Mouse (Mus musculus) kidney, embryonic 14.5 days (tissue): ENCODE results near the gene Rnase10. TPM values are rescaled to one million over a fixed set of nuclear protein-coding genes. Genes with fewer than 3 reads are reported as not detected.
"Not testable (repeated sequence)": the region's sequence is repeated elsewhere in the genome, so short reads cannot be mapped to it uniquely, and the experiment has no call there.

Experiments
- ATAC-seq: fragments of 200-750 bp; cut with Nextera tagmentation; 2 replicates; pipeline ENCODE4 v1.8.0; 2017; ENCODE audit warnings: moderate number of reproducible peaks, mild to moderate bottlenecking, moderate TSS enrichment, moderate library complexity; ENCODE audit not compliant: low FRiP score, low TSS enrichment
- H3K27ac ChIP-seq: fragments of 300-500 bp; sonication (generic); 2 replicates; pipeline ENCODE4 v1.5.1; 2014; ENCODE audit warnings: low read depth, mild to moderate bottlenecking, low read length, moderate library complexity, mixed read lengths
- H3K27me3 ChIP-seq: fragments of 300-500 bp; sonication (generic); 2 replicates; pipeline ENCODE4 v1.6.1; 2014; ENCODE audit warnings: mild to moderate bottlenecking, low read length; ENCODE audit not compliant: control insufficient read depth, insufficient read depth
- H3K36me3 ChIP-seq: fragments of 300-500 bp; sonication (generic); 2 replicates; pipeline ENCODE4 v1.6.1; 2014; ENCODE audit warnings: low read length, mixed read lengths; ENCODE audit not compliant: control insufficient read depth, insufficient read depth
- H3K4me1 ChIP-seq: fragments of 300-500 bp; sonication (generic); 2 replicates; pipeline ENCODE4 v1.6.1; 2014; ENCODE audit warnings: low read length, mixed read lengths; ENCODE audit not compliant: control insufficient read depth, insufficient read depth
- H3K4me2 ChIP-seq: fragments of 300-500 bp; sonication (generic); replicated peaks from 2 replicates; pipeline ENCODE4 v1.6.1; 2014; ENCODE audit warnings: low read depth, mild to moderate bottlenecking, low read length
- H3K4me3 ChIP-seq: fragments of 300-500 bp; sonication (generic); 2 replicates; pipeline ENCODE4 v1.5.1; 2014; ENCODE audit warnings: mild to moderate bottlenecking, low read length
- H3K9ac ChIP-seq: fragments of 300-500 bp; sonication (generic); 2 replicates; pipeline ENCODE4 v1.6.1; 2014; ENCODE audit warnings: low read depth, mild to moderate bottlenecking, low read length, moderate library complexity
- H3K9me3 ChIP-seq: fragments of 300-500 bp; sonication (generic); 2 replicates; pipeline ENCODE4 v1.6.1; 2016; ENCODE audit warnings: low read length; ENCODE audit not compliant: control insufficient read depth
- WGBS: fragments of 180-500 bp; shearing (Covaris S2); extraction: QIAGEN DNeasy Blood & Tissue Kit; methylation state at CpG from one replicate; pipeline ENCODE4 v1.1.7; 2014; 5-methylcytosine and 5-hydroxymethylcytosine counted together
- polyA plus RNA-seq: library from polyadenylated mRNA; unstranded; fragments of >200 nt; fragmentation: Nextera tagmentation; extraction: Ambion mirVana; gene quantifications from 2 replicates; pipeline ENCODE4 v1.2.1, GENCODE M21; 2014

The Rnase10 gene
- polyA plus RNA-seq, result not detected in 2 replicates

- no peaks in the 10 kb centered on the region for H3K27me3 ChIP-seq
- no peak for ATAC-seq
- H3K4me1 ChIP-seq, result no peaks in the 10 kb centered on the region
- WGBS, result 92% methylated on average over 8 of the region's 8 CpGs
- no peaks in the 10 kb centered on the region for H3K9me3 ChIP-seq
- no peaks in the 10 kb centered on the region for H3K36me3 ChIP-seq
- no peak within 1 kb of the TSS for H3K4me3 ChIP-seq
- no peak within 1 kb of the TSS for H3K27ac ChIP-seq
- H3K4me2 ChIP-seq, result no peak within 1 kb of the TSS
- H3K9ac ChIP-seq, result no peak within 1 kb of the TSS
Measured at GRCm38 (mm10) chr14:51007152-51007801, at the start of gene Rnase10. Gene Rnase10 (plus strand): TSS chr14:51007751.

DNA sequence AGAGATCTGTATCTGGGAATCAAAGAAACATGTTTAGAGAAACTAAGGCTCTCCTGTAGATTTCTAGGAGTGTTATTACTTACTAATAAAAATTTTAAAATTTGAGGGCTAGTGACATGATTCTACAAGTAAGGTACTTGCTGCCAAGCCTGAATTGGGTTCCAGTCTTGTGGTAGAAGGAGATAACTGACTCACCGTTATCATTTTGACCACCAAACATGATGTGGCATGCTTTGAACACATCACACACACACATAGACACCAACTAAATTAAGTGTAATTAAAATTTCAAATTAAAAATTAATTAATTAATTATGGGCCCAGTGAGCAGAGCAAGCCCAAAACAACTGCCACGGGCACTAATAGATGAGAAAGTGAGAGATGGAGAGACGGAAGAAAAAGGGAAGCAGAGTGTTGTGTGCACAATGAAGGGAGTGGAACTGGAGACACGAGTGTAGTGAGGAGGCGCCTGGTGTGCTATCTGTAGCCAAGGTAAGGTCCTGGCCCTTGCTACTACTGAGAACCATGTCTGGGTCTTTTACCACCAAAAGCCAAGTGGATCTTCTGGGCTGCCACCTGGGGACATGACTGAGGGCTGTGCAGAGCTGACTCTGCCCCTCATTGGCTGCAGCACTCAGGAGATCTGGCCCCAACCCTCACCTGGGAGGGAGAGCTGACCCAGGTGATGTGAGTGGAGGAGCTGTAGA, 49.1 kb upstream of the Rnase10 start:
- 94% methylated on average over 5 of the region's 5 CpGs for whole genome bisulfite sequencing
- H3K4me3 ChIP-seq, ATAC-seq: not testable (repeated sequence)

GRCm38 (mm10) chr14:50968216-50968980, 39.2 kb upstream of the Rnase10 start:
- WGBS, result 67% methylated on average over 5 of the region's 5 CpGs

More for the DNA sequence above, 49.1 kb upstream of the Rnase10 start:
- not testable (repeated sequence) for H3K36me3 ChIP-seq, H3K9me3 ChIP-seq, H3K9ac ChIP-seq, H3K4me1 ChIP-seq, H3K4me2 ChIP-seq, H3K27ac ChIP-seq, H3K27me3 ChIP-seq

DNA sequence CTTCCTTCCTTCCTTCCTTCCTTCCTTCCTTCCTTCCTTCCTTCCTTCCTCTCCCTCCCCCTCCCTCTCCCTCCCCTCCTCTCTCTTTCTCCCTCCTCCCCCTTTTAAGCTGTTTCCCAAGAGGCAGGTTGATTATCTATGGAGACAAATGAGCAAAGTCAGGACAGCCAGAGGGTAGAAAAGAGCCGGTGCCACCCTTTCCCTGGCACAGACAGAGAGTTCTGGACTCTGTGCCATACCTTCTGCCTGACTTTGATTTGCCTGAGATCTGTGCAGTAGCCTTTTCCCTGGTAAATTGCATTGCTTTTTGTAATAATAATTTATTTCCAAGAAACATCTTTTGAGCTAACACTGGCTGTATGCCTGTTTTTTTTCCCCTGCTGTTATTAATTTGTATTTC, 38.5 kb upstream of the Rnase10 start:
- 6% methylated on average over 1 of the region's 1 CpGs for WGBS
- ATAC-seq, result no peak

More at GRCm38 (mm10) chr14:50968216-50968980, 39.2 kb upstream of the Rnase10 start:
- no peak overlapping the region for H3K27ac ChIP-seq
- no peak overlapping the region for H3K9ac ChIP-seq
- H3K4me2 ChIP-seq, result no peak overlapping the region
- no peaks in the 10 kb centered on the region for H3K9me3 ChIP-seq
- no peak for ATAC-seq
- no peaks in the 10 kb centered on the region for H3K36me3 ChIP-seq
- H3K4me1 ChIP-seq, result 0 out of 2 replicates have a peak, but pooled peaks cover 3% of the 10 kb centered on the region
- no peaks in the 10 kb centered on the region for H3K27me3 ChIP-seq
- H3K4me3 ChIP-seq, result no peak overlapping the region

GRCm38 (mm10) chr14:50969558-50970544, 37.7 kb upstream of the Rnase10 start:
- no peaks in the 10 kb centered on the region for H3K27me3 ChIP-seq
- no peaks in the 10 kb centered on the region for H3K9me3 ChIP-seq
- H3K4me3 ChIP-seq, result no peak overlapping the region
- no peak for ATAC-seq
- H3K27ac ChIP-seq, result no peak overlapping the region
- 0 out of 2 replicates have a peak, but pooled peaks cover 3% of the 10 kb centered on the region for H3K4me1 ChIP-seq
- no peaks in the 10 kb centered on the region for H3K36me3 ChIP-seq
- no peak overlapping the region for H3K9ac ChIP-seq
- 37% methylated on average over 12 of the region's 12 CpGs for WGBS
- H3K4me2 ChIP-seq, result no peak overlapping the region

More for the DNA sequence above, 38.5 kb upstream of the Rnase10 start:
- no peak overlapping the region for H3K27ac ChIP-seq
- 0 out of 2 replicates have a peak, but pooled peaks cover 3% of the 10 kb centered on the region for H3K4me1 ChIP-seq
- no peak overlapping the region for H3K4me2 ChIP-seq
- H3K27me3 ChIP-seq, result no peaks in the 10 kb centered on the region
- no peaks in the 10 kb centered on the region for H3K9me3 ChIP-seq
- H3K4me3 ChIP-seq, result no peak overlapping the region
- H3K9ac ChIP-seq, result no peak overlapping the region
- no peaks in the 10 kb centered on the region for H3K36me3 ChIP-seq

DNA sequence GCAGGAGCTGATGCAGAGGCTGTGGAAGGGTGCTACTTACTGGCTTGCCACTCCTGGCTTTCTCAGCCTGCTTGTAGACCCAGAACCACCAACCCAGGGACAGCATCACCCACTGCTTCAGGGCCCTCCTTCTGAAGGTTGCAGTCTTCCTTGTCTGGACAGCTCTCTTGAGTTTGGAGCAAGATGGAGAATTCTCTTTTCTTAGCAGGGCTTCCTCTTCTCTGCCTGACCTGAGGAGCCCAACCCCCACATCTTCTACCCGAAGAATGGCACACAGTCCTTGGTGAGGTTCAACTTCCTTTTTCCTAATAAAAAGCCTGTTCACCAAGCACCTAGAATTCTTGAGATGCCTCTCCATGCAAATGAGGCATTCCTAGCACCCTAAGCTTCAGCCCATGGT, 36.7 kb upstream of the Rnase10 start:
- Histone ChIP-seq H3K27ac (no peak overlapping the region), H3K4me3 (no peak overlapping the region), H3K4me2 (no peak overlapping the region), H3K9ac (no peak overlapping the region), H3K4me1 (0 out of 2 replicates have a peak, but pooled peaks cover 3% of the 10 kb centered on the region), H3K9me3 (no peaks in the 10 kb centered on the region), H3K27me3 (no peaks in the 10 kb centered on the region), H3K36me3 (no peaks in the 10 kb centered on the region)
- 56% methylated on average over 1 of the region's 1 CpGs for WGBS
- ATAC-seq, result no peak

GRCm38 (mm10) chr14:50973054-50973453, 34.5 kb upstream of the Rnase10 start:
- not testable (repeated sequence) for H3K9me3 ChIP-seq, H3K27ac ChIP-seq, H3K9ac ChIP-seq, H3K36me3 ChIP-seq, ATAC-seq, H3K27me3 ChIP-seq, H3K4me2 ChIP-seq, H3K4me3 ChIP-seq, H3K4me1 ChIP-seq
- WGBS, result 84% methylated on average over 5 of the region's 5 CpGs

- Histone ChIP-seq H3K36me3 (no peaks in the 10 kb centered on the region), H3K27ac (no peak overlapping the region), H3K4me2 (no peak overlapping the region), H3K4me1 (0 out of 2 replicates have a peak, but pooled peaks cover 3% of the 10 kb centered on the region), H3K9ac (no peak overlapping the region), H3K4me3 (no peak overlapping the region), H3K27me3 (no peaks in the 10 kb centered on the region), H3K9me3 (no peaks in the 10 kb centered on the region)
- WGBS, result 28% methylated on average over 4 of the region's 4 CpGs
- ATAC-seq, result no peak
Measured at GRCm38 (mm10) chr14:50973700-50974099, 33.9 kb upstream of the Rnase10 start.
